Mouse (Mus musculus) C2C12 (cell line): ENCODE data around the gene Gdpd2. TPM values are rescaled to one million over a fixed set of nuclear protein-coding genes. Genes with fewer than 3 reads are reported as not detected.

ENCODE experiments used
- H3K27me3 ChIP-seq: one replicate; pipeline ENCODE4 v1.6.1; 2011; ENCODE audit not compliant: control insufficient read depth, insufficient read depth, insufficient read length
- H3K36me3 ChIP-seq: one replicate; pipeline ENCODE4 v1.6.1; 2011; ENCODE audit not compliant: control insufficient read depth, insufficient read depth
- H3K4me3 ChIP-seq: one replicate; pipeline ENCODE4 v1.5.1; 2011; ENCODE audit warnings: mild to moderate bottlenecking, control low read depth; ENCODE audit not compliant: poor library complexity, insufficient read depth, severe bottlenecking
- H3K79me2 ChIP-seq: one replicate; pipeline ENCODE4 v1.6.1; 2011; ENCODE audit not compliant: control insufficient read depth, insufficient read depth
- H3K79me3 ChIP-seq: one replicate; pipeline ENCODE4 v1.6.1; 2011; ENCODE audit warnings: low read depth, control low read depth
- H3ac ChIP-seq: one replicate; pipeline ENCODE3; 2011; ENCODE audit warnings: low read depth; ENCODE audit not compliant: control insufficient read depth, insufficient read length
- CEBPB ChIP-seq: IDR thresholded peaks from one replicate; pipeline ENCODE4 v1.6.1; 2011; ENCODE audit warnings: low read depth, mild to moderate bottlenecking, control low read depth, moderate library complexity
- CTCF ChIP-seq: IDR thresholded peaks from one replicate; pipeline ENCODE4 v1.5.1; 2011; ENCODE audit not compliant: control insufficient read depth, insufficient read depth, insufficient read length
- FOSL1 ChIP-seq: IDR thresholded peaks from one replicate; pipeline ENCODE4 v1.8.0; 2011; ENCODE audit warnings: mild to moderate bottlenecking, low read length; ENCODE audit not compliant: poor library complexity, insufficient read depth, severe bottlenecking
- MAX ChIP-seq: IDR thresholded peaks from one replicate; pipeline ENCODE4 v1.6.1; 2011; ENCODE audit warnings: mild to moderate bottlenecking, control low read depth
- MYOD1 ChIP-seq: IDR thresholded peaks from one replicate; pipeline ENCODE4 v1.6.1; 2011; ENCODE audit warnings: low read depth; ENCODE audit not compliant: control insufficient read depth, insufficient read length
- MYOG ChIP-seq: IDR thresholded peaks from one replicate; pipeline ENCODE4 v1.6.1; 2011; ENCODE audit not compliant: control insufficient read depth, insufficient read length; ENCODE audit errors: extremely low read depth
- USF1 ChIP-seq: IDR thresholded peaks from one replicate; pipeline ENCODE4 v1.6.1; 2011; ENCODE audit warnings: low read depth, mild to moderate bottlenecking, control low read depth, moderate library complexity
- polyA plus RNA-seq: library from polyadenylated mRNA; unstranded; fragments of >200 nt; fragmentation: generic; extraction: Trizol; gene quantifications from one replicate; pipeline ENCODE4 v1.2.1, GENCODE M21; 2012; ENCODE audit warnings: missing spikeins

The Gdpd2 gene
- polyA plus RNA-seq, 1 experiment = 0.05 TPM

DNA sequence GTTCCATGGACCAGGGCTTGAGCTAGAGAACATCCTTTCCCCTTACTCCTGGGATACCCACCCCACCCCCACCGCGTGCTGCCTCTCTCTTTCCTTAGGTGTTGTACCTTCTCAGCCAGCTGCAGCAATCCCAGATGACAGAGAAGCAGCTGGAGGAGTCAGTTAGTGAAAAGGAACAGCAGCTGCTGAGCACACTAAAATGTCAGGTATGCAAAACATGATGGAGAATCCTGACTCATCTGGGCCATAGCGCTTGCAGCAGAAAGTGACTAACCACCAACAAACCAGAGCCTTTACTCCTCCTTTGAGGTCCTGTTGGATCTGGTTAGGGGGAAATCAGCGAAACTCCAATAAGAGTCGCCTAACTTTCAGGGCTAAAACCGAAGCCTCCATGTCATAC, 13.5 kb upstream of the Gdpd2 start:
- peaks cover 62% of the 10 kb centered on the region for H3K36me3 ChIP-seq
- H3K79me2 ChIP-seq = no peaks in the 10 kb centered on the region
- no peak overlapping the region for H3ac ChIP-seq
- no peak for TF ChIP-seq USF1
- no peak for TF ChIP-seq CTCF
- no peak for TF ChIP-seq CEBPB
- TF ChIP-seq MYOD1 = peak; percentile 97
- peak; percentile 11 for TF ChIP-seq FOSL1
- TF ChIP-seq MYOG = no peak
- no peaks in the 10 kb centered on the region for H3K79me3 ChIP-seq
- H3K27me3 ChIP-seq = no peaks in the 10 kb centered on the region
- H3K4me3 ChIP-seq = no peak overlapping the region

GRCm38 (mm10) chrX:100728947-100729346, 726 bp upstream of the Gdpd2 start:
- no peaks in the 10 kb centered on the region for H3K79me2 ChIP-seq
- H3K36me3 ChIP-seq = peaks cover 14% of the 10 kb centered on the region
- no peak overlapping the region for H3ac ChIP-seq
- H3K79me3 ChIP-seq = no peaks in the 10 kb centered on the region
- H3K27me3 ChIP-seq = no peaks in the 10 kb centered on the region
- H3K4me3 ChIP-seq = no peak overlapping the region
- TF ChIP-seq CTCF = no peak
- no peak for TF ChIP-seq MYOG
- no peak for TF ChIP-seq FOSL1
- TF ChIP-seq USF1 = no peak
- TF ChIP-seq CEBPB = no peak
- no peak for TF ChIP-seq MYOD1
- TF ChIP-seq MAX = no peak

DNA sequence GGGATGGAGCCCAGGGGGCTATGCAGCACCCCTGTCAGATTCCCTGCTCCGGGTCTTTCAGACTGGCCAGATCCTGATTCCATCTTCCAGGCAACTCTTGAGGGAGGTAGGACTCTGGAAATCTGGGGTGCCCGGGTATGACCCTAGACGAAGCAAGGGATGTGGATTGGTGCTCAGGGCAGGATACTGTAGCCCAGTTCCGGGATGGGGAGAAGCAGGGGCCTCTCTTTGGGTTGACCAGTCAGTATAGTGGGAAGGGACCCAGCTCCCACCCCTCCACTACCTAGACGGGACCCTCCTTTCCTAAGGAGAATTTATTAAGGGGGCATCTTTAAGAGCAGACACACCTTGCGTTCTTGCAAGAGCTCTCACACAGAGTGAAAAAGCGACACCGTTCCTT, 593 bp downstream of the Gdpd2 start:
- no peaks in the 10 kb centered on the region for H3K27me3 ChIP-seq

GRCm38 (mm10) chrX:100734359-100734758, 4.7 kb downstream of the Gdpd2 start:
- TF ChIP-seq USF1 = no peak
- TF ChIP-seq MAX = no peak
- no peak for TF ChIP-seq CTCF
- no peak for TF ChIP-seq CEBPB
- TF ChIP-seq FOSL1 = no peak
- no peak for TF ChIP-seq MYOG
- TF ChIP-seq MYOD1 = no peak
- H3ac ChIP-seq = no peak overlapping the region
- no peaks in the 10 kb centered on the region for H3K79me3 ChIP-seq
- H3K36me3 ChIP-seq = no peaks in the 10 kb centered on the region
- no peaks in the 10 kb centered on the region for H3K79me2 ChIP-seq
- H3K4me3 ChIP-seq = no peak overlapping the region
- H3K27me3 ChIP-seq = no peaks in the 10 kb centered on the region

More for the DNA sequence above, 593 bp downstream of the Gdpd2 start:
- Histone ChIP-seq H3ac (no peak overlapping the region), H3K36me3 (peaks cover 7% of the 10 kb centered on the region), H3K4me3 (no peak overlapping the region), H3K79me3 (no peaks in the 10 kb centered on the region), H3K79me2 (no peaks in the 10 kb centered on the region)
- no peak for TF ChIP-seq CEBPB
- TF ChIP-seq MYOG = no peak
- no peak for TF ChIP-seq MYOD1
- TF ChIP-seq FOSL1 = no peak
- no peak for TF ChIP-seq USF1
- TF ChIP-seq MAX = no peak
- no peak for TF ChIP-seq CTCF

GRCm38 (mm10) chrX:100738918-100739317, 9.2 kb downstream of the Gdpd2 start:
- TF ChIP-seq FOSL1 = no peak
- no peak for TF ChIP-seq MYOG
- no peak for TF ChIP-seq USF1
- no peak for TF ChIP-seq CEBPB
- peak; percentile 69 for TF ChIP-seq CTCF
- no peak overlapping the region for H3K4me3 ChIP-seq
- no peaks in the 10 kb centered on the region for H3K79me3 ChIP-seq
- H3K27me3 ChIP-seq = no peaks in the 10 kb centered on the region
- H3K36me3 ChIP-seq = no peaks in the 10 kb centered on the region
- H3ac ChIP-seq = no peak overlapping the region
- H3K79me2 ChIP-seq = no peaks in the 10 kb centered on the region

DNA sequence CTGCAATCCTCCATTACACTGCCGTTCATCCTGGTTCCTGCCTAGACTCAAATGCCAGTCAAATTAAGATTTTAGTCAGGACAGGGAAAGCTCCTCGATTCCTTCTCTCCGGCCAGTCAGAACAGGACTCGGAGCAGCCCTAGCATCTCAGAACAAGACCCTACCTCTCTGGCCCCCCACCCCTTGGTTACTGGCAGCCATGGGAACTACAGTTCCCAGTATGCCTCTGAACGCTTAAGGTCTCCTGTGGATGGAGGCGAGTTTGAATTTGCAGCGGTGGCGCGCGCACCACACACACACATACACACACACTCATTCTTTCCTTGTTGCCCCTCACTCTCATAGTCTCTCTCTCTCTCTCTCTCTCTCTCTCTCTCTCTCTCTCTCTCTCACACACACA, 9.8 kb downstream of the Gdpd2 start:
- H3K79me3 ChIP-seq = no peaks in the 10 kb centered on the region
- no peak overlapping the region for H3K4me3 ChIP-seq
- no peaks in the 10 kb centered on the region for H3K27me3 ChIP-seq
- TF ChIP-seq CTCF (no peak), FOSL1 (no peak), USF1 (no peak), MYOD1 (no peak), MAX (no peak), MYOG (no peak), CEBPB (no peak)
- no peaks in the 10 kb centered on the region for H3K36me3 ChIP-seq
- H3K79me2 ChIP-seq = no peaks in the 10 kb centered on the region
- H3ac ChIP-seq = peak overlapping the region; percentile 33
